Mouse (Mus musculus) kidney, embryonic 15.5 days (tissue): ENCODE measurements around the gene Frs3. TPM values are rescaled to one million over a fixed set of nuclear protein-coding genes. Genes with fewer than 3 reads are reported as not detected.
A peak's percentile ranks its signal among the peaks of the same experiment; 100 is the strongest.
"Not testable (repeated sequence)": the region's sequence is repeated elsewhere in the genome, so short reads cannot be mapped to it uniquely, and the experiment has no call there.

ENCODE experiments used
- ATAC-seq: fragments of 200-750 bp; cut with Nextera tagmentation; replicated peaks from 2 replicates; pipeline ENCODE4 v1.8.0; 2017; ENCODE audit warnings: moderate TSS enrichment; ENCODE audit not compliant: low FRiP score
- H3K27ac ChIP-seq: fragments of 300-500 bp; sonication (generic); 2 replicates; pipeline ENCODE4 v1.5.1; 2015; ENCODE audit warnings: mild to moderate bottlenecking, inconsistent platforms
- H3K27me3 ChIP-seq: fragments of 300-500 bp; sonication (generic); 2 replicates; pipeline ENCODE4 v1.6.1; 2015; ENCODE audit warnings: inconsistent platforms
- H3K36me3 ChIP-seq: fragments of 300-500 bp; sonication (generic); 2 replicates; pipeline ENCODE4 v1.6.1; 2015; ENCODE audit warnings: inconsistent platforms
- H3K4me1 ChIP-seq: fragments of 300-500 bp; sonication (generic); 2 replicates; pipeline ENCODE4 v1.6.1; 2015; ENCODE audit warnings: inconsistent platforms
- H3K4me2 ChIP-seq: fragments of 300-500 bp; sonication (generic); 2 replicates; pipeline ENCODE4 v1.6.1; 2015; ENCODE audit warnings: moderate library complexity, mild to moderate bottlenecking, inconsistent platforms
- H3K4me3 ChIP-seq: fragments of 300-500 bp; sonication (generic); replicated peaks from 2 replicates; pipeline ENCODE4 v1.5.1; 2015; ENCODE audit warnings: mild to moderate bottlenecking, inconsistent platforms
- H3K9ac ChIP-seq: fragments of 300-500 bp; sonication (generic); 2 replicates; pipeline ENCODE4 v1.6.1; 2015; ENCODE audit warnings: mild to moderate bottlenecking, inconsistent platforms
- H3K9me3 ChIP-seq: fragments of 300-500 bp; sonication (generic); replicated peaks from 2 replicates; pipeline ENCODE4 v1.6.1; 2016; ENCODE audit warnings: inconsistent platforms
- WGBS: fragments of 180-500 bp; shearing (Covaris S2); methylation state at CpG from one replicate; pipeline ENCODE4 v1.1.7; 2015; ENCODE audit warnings: mixed read lengths; 5-methylcytosine and 5-hydroxymethylcytosine counted together
- polyA plus RNA-seq: library from polyadenylated mRNA; unstranded; fragments of >200 nt; fragmentation: Nextera tagmentation; extraction: Ambion mirVana; gene quantifications from 2 replicates; pipeline ENCODE4 v1.2.1, GENCODE M21; 2015

The Frs3 gene
- polyA plus RNA-seq, result 5.5 and 6.7 TPM in 2 replicates

DNA sequence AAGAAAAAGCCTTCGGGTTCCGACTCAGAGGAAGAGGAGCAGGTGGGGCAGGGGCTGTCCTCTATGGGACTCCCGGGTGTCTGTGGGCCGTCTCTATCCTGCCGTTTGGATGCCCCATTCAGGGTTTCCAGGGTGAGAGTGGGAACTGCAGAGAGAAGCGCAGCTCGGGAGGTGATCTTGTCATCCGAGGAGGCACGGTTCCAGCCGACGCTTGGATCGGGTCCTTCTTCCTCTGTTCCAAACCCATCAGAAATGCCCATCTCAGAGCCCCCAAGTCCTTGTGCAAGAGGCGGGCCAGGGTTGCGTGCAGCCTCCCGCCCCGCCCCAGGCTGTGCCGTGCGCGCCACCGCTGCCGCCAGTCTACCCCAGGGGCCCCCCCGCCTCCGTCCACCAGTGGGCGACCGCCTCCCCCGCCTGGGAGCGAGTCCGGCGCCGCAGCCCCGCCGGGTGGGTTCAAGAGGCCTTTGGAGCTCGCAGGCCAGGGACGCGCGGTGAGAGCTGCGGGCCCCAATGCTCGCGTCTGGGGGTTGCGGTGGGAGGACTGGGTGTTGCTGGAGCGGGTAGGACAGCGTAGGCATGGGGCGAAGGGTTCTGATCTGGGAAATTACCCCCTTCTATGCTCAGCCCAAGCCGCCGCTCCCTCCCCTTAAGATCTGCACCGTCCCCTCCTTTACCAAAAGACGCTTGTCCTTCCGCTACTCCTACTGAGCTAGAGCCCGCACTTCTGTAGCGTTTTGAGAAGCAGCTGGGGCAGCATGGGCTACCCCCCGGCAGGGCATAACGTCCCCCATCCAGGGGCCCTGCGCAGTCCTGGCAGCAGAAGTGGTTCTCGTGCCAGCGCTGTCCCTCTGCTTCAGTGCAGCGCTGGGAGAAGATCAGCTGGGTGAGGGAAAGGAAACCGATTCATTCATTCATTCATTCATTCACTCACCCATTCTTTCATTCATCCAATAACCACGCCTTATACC lies at the start of gene Frs3:
Gene Frs3, plus strand, starts transcription at position 423 of the 968 bp plus-strand sequence.
- peak within 1 kb of the TSS; percentile 87 for H3K4me3 ChIP-seq
- peak within 1 kb of the TSS; percentile 83 for H3K9ac ChIP-seq
- peak; percentile 66 for ATAC-seq
- H3K27me3 ChIP-seq, result peaks cover 10% of the 10 kb centered on the region; the same call in 1 of the 2 replicates
- peaks cover 22% of the 10 kb centered on the region for H3K36me3 ChIP-seq
- no peaks in the 10 kb centered on the region for H3K9me3 ChIP-seq
- under 1% methylated on average over 58 of the region's 58 CpGs for WGBS
- H3K27ac ChIP-seq, result peak within 1 kb of the TSS; percentile 87
- peaks cover 35% of the 10 kb centered on the region for H3K4me1 ChIP-seq
- peak within 1 kb of the TSS; percentile 97 for H3K4me2 ChIP-seq

DNA sequence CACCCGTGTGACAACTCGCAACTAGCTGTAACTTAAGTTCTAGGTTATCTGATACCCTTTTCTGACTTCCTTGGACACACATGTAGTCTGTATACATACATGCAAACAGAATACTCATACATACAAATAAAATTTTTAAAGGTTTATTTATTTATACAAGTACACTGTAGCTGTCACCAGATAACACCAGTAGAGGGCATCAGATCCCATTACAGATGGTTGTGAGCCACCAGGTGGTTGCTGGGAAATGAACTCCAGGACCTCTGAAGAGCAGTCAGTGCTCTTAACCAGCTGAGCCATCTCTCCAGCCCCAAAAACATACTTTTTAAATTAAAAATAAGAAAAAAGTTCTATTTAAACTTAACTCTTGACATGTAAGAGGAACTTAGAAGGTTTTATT lies 45.8 kb upstream of the Frs3 start:
- Histone ChIP-seq H3K27me3 (no peaks in the 10 kb centered on the region), H3K4me1 (no peaks in the 10 kb centered on the region), H3K4me2 (no peak overlapping the region), H3K4me3 (no peak overlapping the region), H3K36me3 (no peaks in the 10 kb centered on the region), H3K9me3 (no peaks in the 10 kb centered on the region), H3K9ac (no peak overlapping the region), H3K27ac (no peak overlapping the region)
- ATAC-seq, result no peak
- 75% methylated on average over 2 of the region's 2 CpGs for WGBS

DNA sequence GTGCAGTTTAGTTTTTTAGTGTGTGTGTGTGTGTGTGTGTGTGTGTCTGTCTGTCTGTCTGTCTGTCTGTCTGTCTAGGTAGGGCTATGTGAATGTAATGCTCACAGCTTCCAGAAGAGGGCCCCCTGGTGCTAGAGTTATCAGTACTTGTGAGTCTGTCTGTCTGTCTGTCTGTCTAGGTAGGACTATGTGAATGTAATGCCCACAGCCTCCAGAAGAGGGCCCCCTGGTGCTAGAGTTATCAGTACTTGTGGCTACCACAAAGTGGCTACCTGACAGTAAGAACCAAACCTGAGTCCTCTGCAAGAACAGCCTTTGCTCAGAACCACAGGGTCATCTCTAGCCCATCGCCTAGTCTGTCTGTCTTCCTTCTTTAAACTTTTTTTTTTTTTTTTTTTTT lies 42.1 kb upstream of the Frs3 start:
- 78% methylated on average over 1 of the region's 1 CpGs for WGBS
- H3K4me1 ChIP-seq, result no peaks in the 10 kb centered on the region
- no peaks in the 10 kb centered on the region for H3K27me3 ChIP-seq
- peaks cover 6% of the 10 kb centered on the region; the same call in 1 of the 2 replicates for H3K36me3 ChIP-seq
- H3K4me3 ChIP-seq, result no peak overlapping the region
- no peaks in the 10 kb centered on the region for H3K9me3 ChIP-seq
- H3K9ac ChIP-seq, result no peak overlapping the region
- H3K4me2 ChIP-seq, result no peak overlapping the region
- no peak overlapping the region for H3K27ac ChIP-seq
- ATAC-seq, result no peak

DNA sequence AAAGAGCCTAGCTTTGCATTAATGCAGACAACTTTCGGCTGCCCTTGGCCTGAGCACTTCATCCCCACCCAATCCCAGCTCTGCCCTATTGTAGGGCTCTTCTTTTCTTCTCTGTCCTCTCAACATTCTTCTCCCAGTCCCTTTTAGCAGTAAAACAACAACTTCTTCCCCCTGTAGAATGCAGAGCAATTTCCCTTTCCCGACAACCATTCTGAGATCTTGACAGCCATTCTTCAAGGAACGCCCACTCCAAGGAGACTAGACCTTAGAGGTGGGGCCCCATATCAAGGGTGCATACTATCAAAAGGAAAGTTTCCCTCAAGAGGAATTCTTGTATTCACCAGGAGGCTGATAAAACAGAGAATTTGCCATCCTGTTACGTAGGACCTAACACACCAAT lies 39.9 kb upstream of the Frs3 start:
- no peak overlapping the region for H3K4me2 ChIP-seq
- no peaks in the 10 kb centered on the region for H3K27me3 ChIP-seq
- 73% methylated on average over 4 of the region's 4 CpGs for WGBS
- no peak overlapping the region for H3K9ac ChIP-seq
- H3K9me3 ChIP-seq, result no peaks in the 10 kb centered on the region
- ATAC-seq, result no peak
- no peak overlapping the region for H3K27ac ChIP-seq
- H3K4me3 ChIP-seq, result no peak overlapping the region
- H3K36me3 ChIP-seq, result peaks cover 6% of the 10 kb centered on the region; the same call in 1 of the 2 replicates
- H3K4me1 ChIP-seq, result no peaks in the 10 kb centered on the region

DNA sequence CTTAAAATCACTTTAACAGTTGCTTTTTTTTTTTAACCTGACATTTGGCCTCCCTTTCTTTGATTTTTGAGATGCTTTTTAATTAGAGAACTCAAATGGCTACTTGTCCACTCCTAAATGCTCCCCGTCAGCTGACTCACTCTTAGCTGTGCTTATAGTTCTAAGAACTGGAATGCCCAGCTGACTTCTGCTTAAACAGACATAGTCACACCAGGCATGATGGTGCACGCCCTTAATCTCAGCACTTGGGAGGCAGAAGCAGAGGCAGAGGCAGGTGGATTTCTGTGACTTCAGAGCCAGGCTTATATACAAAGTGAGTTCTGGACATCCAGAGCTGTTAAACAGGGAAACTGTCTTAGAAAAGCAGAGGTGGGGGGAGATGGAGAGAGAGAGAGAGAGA lies 36.9 kb upstream of the Frs3 start:
- no peak for ATAC-seq
- H3K9ac ChIP-seq, result no peak overlapping the region
- no peaks in the 10 kb centered on the region for H3K27me3 ChIP-seq
- no peak overlapping the region for H3K27ac ChIP-seq
- no peaks in the 10 kb centered on the region for H3K9me3 ChIP-seq
- 87% methylated on average over 2 of the region's 2 CpGs for WGBS
- H3K36me3 ChIP-seq, result peaks cover 6% of the 10 kb centered on the region; the same call in 1 of the 2 replicates
- no peak overlapping the region for H3K4me2 ChIP-seq
- H3K4me1 ChIP-seq, result no peaks in the 10 kb centered on the region
- no peak overlapping the region for H3K4me3 ChIP-seq

DNA sequence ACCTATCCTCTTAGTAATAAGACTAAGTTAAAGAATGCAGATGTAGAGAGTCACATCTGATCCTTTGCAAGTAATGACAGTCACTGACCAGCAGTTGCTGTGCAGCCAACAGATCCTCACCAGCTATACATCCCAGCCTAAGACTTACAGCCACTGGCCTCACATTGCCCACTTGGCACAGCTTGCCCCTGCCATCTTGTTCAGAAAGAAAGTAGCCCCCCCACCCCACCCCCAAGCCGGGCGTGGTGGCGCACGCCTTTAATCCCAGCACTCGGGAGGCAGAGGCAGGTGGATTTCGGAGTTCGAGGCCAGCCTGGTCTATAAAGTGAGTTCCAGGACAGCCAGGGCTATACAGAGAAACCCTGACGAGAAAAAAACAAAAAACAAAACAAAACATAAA lies 34.5 kb upstream of the Frs3 start:
- H3K36me3 ChIP-seq, H3K27me3 ChIP-seq, H3K27ac ChIP-seq, H3K4me2 ChIP-seq, H3K4me1 ChIP-seq, H3K9me3 ChIP-seq, ATAC-seq, H3K4me3 ChIP-seq, H3K9ac ChIP-seq: not testable (repeated sequence)
- 93% methylated on average over 8 of the region's 8 CpGs for WGBS

DNA sequence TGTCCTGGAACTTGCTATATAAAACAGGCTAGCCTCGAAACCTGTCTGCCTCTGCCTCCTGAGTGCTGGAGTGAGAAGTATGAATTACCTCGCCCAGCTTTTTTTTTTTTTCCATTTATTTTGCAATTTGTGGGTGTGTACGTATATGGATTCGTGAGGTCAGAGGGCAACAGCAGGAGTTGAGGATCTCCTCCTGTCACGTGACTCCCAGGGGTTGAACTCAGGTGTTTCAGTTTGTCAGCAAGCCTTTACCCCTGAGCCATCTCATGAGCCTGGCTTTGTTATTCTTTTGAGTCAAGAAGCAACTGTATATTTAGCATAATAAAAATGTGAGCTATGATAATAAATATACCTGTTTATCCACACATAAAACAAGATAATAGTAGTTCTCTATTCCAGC lies 33.1 kb upstream of the Frs3 start:
- WGBS, result 79% methylated on average over 5 of the region's 5 CpGs
- Histone ChIP-seq H3K9ac (no peak overlapping the region), H3K4me2 (no peak overlapping the region), H3K4me1 (no peaks in the 10 kb centered on the region), H3K9me3 (no peaks in the 10 kb centered on the region), H3K27me3 (no peaks in the 10 kb centered on the region), H3K36me3 (no peaks in the 10 kb centered on the region; the same call in 1 of the 2 replicates), H3K4me3 (no peak overlapping the region), H3K27ac (no peak overlapping the region)
- ATAC-seq, result no peak

DNA sequence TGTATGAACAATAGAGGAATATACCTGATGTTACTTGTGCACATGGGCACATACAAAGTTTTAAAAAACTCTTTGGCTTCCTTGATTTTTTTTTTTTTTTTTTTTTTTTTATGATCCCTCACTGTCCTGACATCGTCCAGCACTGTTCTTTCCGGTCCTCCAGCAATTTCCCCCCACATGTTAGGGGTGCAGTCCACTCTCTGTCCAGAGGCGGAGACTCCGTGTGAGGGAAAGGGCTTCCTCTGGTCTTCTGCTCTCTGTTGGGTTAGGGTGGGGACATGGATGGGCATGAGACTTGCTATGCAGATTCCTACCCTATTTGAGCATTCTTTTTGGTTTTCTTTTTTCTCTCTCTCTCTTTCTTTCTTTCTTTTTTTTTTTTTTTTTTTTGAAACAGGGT lies 30.9 kb upstream of the Frs3 start:
- Histone ChIP-seq H3K4me3 (no peak overlapping the region), H3K36me3 (no peaks in the 10 kb centered on the region; the same call in 1 of the 2 replicates), H3K4me2 (no peak overlapping the region), H3K27ac (no peak overlapping the region), H3K9me3 (no peaks in the 10 kb centered on the region), H3K4me1 (no peaks in the 10 kb centered on the region), H3K9ac (no peak overlapping the region), H3K27me3 (no peaks in the 10 kb centered on the region)
- 80% methylated on average over 4 of the region's 4 CpGs for WGBS
- no peak for ATAC-seq

DNA sequence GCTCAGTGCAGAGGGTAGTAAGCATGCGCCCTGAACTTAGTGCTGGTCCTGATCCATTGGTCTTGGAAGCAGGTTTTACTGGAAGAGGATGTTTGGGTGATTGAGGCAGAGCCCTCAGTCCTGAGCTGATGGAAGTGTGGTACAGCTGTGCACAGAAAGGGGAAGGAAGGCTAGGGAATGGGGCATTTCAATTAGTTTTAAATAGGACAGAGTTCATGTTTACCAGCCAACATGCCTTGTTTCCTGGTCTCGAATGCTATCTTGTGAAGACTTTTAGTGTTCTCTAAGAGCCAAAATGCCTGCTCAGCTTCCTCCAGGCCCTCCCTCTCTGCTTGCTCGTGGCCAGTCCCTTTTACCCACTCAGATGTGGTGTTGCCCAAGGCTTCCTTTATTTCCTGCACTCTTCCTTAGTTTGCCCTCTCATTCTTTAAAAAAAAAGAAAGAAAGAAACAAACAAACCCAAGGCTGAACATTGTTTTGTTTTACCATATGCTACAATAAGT lies 30.0 kb upstream of the Frs3 start:
- no peak overlapping the region for H3K4me3 ChIP-seq
- no peak for ATAC-seq
- 0 out of 2 replicates have a peak, but pooled peaks cover 2% of the 10 kb centered on the region for H3K4me1 ChIP-seq
- H3K9me3 ChIP-seq, result no peaks in the 10 kb centered on the region
- no peaks in the 10 kb centered on the region for H3K27me3 ChIP-seq
- 85% methylated on average over 3 of the region's 3 CpGs for WGBS
- no peak overlapping the region for H3K4me2 ChIP-seq
- H3K27ac ChIP-seq, result no peak overlapping the region
- H3K36me3 ChIP-seq, result no peaks in the 10 kb centered on the region; the same call in 1 of the 2 replicates
- H3K9ac ChIP-seq, result no peak overlapping the region

DNA sequence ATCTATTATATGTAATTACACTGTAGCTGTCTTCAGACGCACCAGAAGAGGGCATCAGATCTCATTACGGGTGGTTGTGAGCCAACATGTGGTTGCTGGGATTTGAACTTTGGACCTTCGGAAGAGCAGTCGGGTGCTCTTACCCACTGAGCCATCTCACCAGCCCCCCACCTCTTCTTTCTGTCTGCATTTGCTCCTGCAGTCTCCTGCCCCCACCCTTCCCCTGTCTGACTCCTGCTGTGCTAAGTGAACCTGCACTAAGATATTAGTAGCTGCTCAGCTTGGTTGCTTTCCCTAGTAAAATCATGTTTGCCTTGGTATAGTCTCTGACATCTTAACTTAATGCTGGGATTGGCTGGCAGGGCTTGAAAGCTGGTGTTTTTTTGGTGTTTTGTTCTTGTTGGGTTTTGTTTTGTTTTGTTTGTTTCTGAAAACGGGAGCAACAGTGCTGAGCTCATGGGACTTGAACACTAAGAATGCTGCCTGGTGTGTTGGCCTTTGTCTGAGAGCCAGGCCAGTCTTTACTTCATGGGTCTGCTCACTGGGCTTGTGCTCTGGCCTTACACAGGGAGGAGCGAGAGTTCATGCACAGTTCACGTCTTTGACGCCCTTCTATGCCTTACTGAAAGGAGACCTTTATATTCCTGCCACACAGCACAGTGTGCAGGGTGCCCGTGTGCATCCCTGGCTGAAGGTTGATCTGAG lies 25.7 kb upstream of the Frs3 start:
- Histone ChIP-seq H3K36me3 (no peaks in the 10 kb centered on the region), H3K4me3 (no peak overlapping the region), H3K9ac (no peak overlapping the region), H3K27ac (no peak overlapping the region), H3K4me2 (no peak overlapping the region), H3K27me3 (no peaks in the 10 kb centered on the region), H3K9me3 (no peaks in the 10 kb centered on the region), H3K4me1 (0 out of 2 replicates have a peak, but pooled peaks cover 6% of the 10 kb centered on the region)
- ATAC-seq, result no peak
- WGBS, result 75% methylated on average over 9 of the region's 9 CpGs

DNA sequence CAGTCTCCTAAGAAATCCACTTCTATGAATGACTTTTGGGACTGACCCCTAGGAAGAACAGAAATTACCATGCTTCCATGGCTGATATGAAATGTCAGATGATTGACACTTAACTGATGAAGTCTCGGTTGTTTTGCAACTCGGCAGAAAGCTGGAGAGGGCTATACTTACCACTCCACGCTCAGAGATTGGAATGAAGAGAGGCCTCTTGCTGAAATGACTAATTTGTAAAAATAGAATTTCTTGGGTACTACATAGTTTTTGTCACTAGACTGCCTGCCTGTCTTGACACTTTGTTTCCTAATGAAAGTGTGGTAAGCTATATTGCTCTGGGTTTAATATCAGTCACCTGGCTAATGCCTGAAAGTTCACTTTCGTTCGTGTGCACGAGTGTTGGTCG lies 24.4 kb upstream of the Frs3 start:
- 89% methylated on average over 7 of the region's 7 CpGs for WGBS
- Histone ChIP-seq H3K9me3 (no peaks in the 10 kb centered on the region), H3K4me3 (no peak overlapping the region), H3K27me3 (no peaks in the 10 kb centered on the region), H3K4me1 (0 out of 2 replicates have a peak, but pooled peaks cover 6% of the 10 kb centered on the region), H3K27ac (no peak overlapping the region), H3K9ac (no peak overlapping the region), H3K36me3 (no peaks in the 10 kb centered on the region), H3K4me2 (no peak overlapping the region)
- ATAC-seq, result no peak

DNA sequence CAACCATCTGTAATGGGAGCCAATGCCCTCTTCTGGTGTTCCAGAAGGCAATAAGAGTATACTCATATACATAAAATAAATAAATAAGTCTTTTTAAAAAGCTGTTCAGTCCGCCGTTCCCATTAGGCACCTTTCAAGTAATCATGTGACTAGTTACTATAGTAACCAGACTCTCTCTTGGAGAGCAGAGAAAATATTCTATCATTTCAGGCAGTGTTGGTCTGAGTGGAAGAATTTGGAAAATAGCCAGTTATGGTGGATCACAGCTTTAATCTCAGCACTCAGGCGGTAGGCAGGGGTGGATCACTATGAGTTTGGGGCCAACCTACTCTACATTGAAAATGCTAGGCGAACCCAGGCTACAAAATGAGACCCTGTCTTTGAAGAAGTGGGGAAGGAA lies 19.7 kb upstream of the Frs3 start:
- Histone ChIP-seq H3K27me3 (peaks cover 19% of the 10 kb centered on the region; the same call in 1 of the 2 replicates), H3K4me3 (no peak overlapping the region), H3K9ac (no peak overlapping the region), H3K4me2 (no peak overlapping the region), H3K9me3 (no peaks in the 10 kb centered on the region), H3K36me3 (no peaks in the 10 kb centered on the region; the same call in 1 of the 2 replicates), H3K27ac (no peak overlapping the region), H3K4me1 (peaks cover 22% of the 10 kb centered on the region)
- 78% methylated on average over 4 of the region's 4 CpGs for WGBS
- ATAC-seq, result no peak
